Mouse (Mus musculus): ENCODE results near the gene Kif6.

- TF ChIP-seq CTCF (IDR thresholded peaks at IDR 0.05; ENCODE audit: insufficient read depth, low read depth, low read length) (no peak), POLR2A (IDR thresholded peaks at IDR 0.05; ENCODE audit: insufficient read depth, low read depth, low read length) (no peak)
Observed at GRCm38 (mm10) chr17:49590051-49590450, 24.9 kb upstream of the Kif6 start.
